Mouse (Mus musculus): ENCODE results near the gene Angel1. TPM values are rescaled to one million over a fixed set of nuclear protein-coding genes. Genes with fewer than 3 reads are reported as not detected.

Gene Angel1
- polyA plus RNA-seq, 2 experiments = 10.8 to 14.2 TPM

- Histone ChIP-seq H3K9ac (ENCODE audit: low read depth, low read length, severe bottlenecking) (peak overlapping the region; percentile 75), H3K27ac (replicated peaks; ENCODE audit: low read depth, low read length) (no peak overlapping the region; the same call in 1 of the 2 replicates), H3K4me2 (replicated peaks; ENCODE audit: low read depth, low read length, severe bottlenecking) (peak overlapping the region; percentile 98), H3K27me3 (ENCODE audit: control insufficient read depth, insufficient read depth, low read length) (no peaks in the 10 kb centered on the region), H3K36me3 (ENCODE audit: control insufficient read depth, insufficient read depth, low read length) (0 out of 2 replicates have a peak, but pooled peaks cover 3% of the 10 kb centered on the region), H3K4me3 (replicated peaks; ENCODE audit: low read length) (peak overlapping the region; percentile 87), H3K4me1 (ENCODE audit: control insufficient read depth, insufficient read depth, low read length) (peaks cover 7% of the 10 kb centered on the region), H3K9me3 (ENCODE audit: control insufficient read depth, low read length) (no peaks in the 10 kb centered on the region)
- no peak for TF ChIP-seq POLR2A (IDR thresholded peaks at IDR 0.05; ENCODE audit: borderline replicate concordance, extremely low read depth, insufficient read depth, insufficient read length)
- ATAC-seq (ENCODE audit: low FRiP score, low read depth) (no peak), DNase-seq (ENCODE audit: low spot score) (no peak)
- WGBS = 28% methylated on average over 12 of the region's 12 CpGs
These were observed 46.2 kb downstream of the Angel1 start for GRCm38 (mm10) chr12:86679991-86680491.

GRCm38 (mm10) chr12:86679546-86679930 lies 46.7 kb downstream of the Angel1 start:
- ATAC-seq (ENCODE audit: low FRiP score, low read depth) (no peak), DNase-seq (ENCODE audit: low spot score) (peak; percentile 44)
- peak overlapping the region; percentile 75 for H3K9ac ChIP-seq (ENCODE audit: low read depth, low read length, severe bottlenecking)
- peaks cover 7% of the 10 kb centered on the region for H3K4me1 ChIP-seq (ENCODE audit: control insufficient read depth, insufficient read depth, low read length)
- no peaks in the 10 kb centered on the region for H3K9me3 ChIP-seq (ENCODE audit: control insufficient read depth, low read length)
- 0 out of 2 replicates have a peak, but pooled peaks cover 3% of the 10 kb centered on the region for H3K36me3 ChIP-seq (ENCODE audit: control insufficient read depth, insufficient read depth, low read length)
- no peak for TF ChIP-seq POLR2A (IDR thresholded peaks at IDR 0.05; ENCODE audit: borderline replicate concordance, extremely low read depth, insufficient read depth, insufficient read length)
- peak overlapping the region; percentile 87 for H3K4me3 ChIP-seq (replicated peaks; ENCODE audit: low read length)
- no peaks in the 10 kb centered on the region for H3K27me3 ChIP-seq (ENCODE audit: control insufficient read depth, insufficient read depth, low read length)
- peak overlapping the region; percentile 98 for H3K4me2 ChIP-seq (replicated peaks; ENCODE audit: low read depth, low read length, severe bottlenecking)
- 0% methylated on average over 8 of the region's 9 CpGs for WGBS
- peak overlapping the region; percentile 82 for H3K27ac ChIP-seq (replicated peaks; ENCODE audit: low read depth, low read length)

- DNase-seq (ENCODE audit: low spot score) = peak; percentile 60
- Histone ChIP-seq H3K4me1 (ENCODE audit: control insufficient read depth, insufficient read depth, low read length) (peaks cover 7% of the 10 kb centered on the region), H3K4me3 (replicated peaks; ENCODE audit: low read length) (peak within 1 kb of the TSS; percentile 87), H3K9me3 (ENCODE audit: control insufficient read depth, low read length) (no peaks in the 10 kb centered on the region), H3K9ac (ENCODE audit: low read depth, low read length, severe bottlenecking) (peak within 1 kb of the TSS; percentile 75), H3K4me2 (replicated peaks; ENCODE audit: low read depth, low read length, severe bottlenecking) (peak within 1 kb of the TSS; percentile 98), H3K36me3 (ENCODE audit: control insufficient read depth, insufficient read depth, low read length) (0 out of 2 replicates have a peak, but pooled peaks cover 3% of the 10 kb centered on the region), H3K27ac (replicated peaks; ENCODE audit: low read depth, low read length) (peak within 1 kb of the TSS; percentile 82), H3K27me3 (ENCODE audit: control insufficient read depth, insufficient read depth, low read length) (no peaks in the 10 kb centered on the region)
- 1% methylated on average over 73 of the region's 94 CpGs for WGBS
- peak; percentile 82 for ATAC-seq (ENCODE audit: low FRiP score, low read depth)
- peak; percentile 59; the same call in 1 of the 2 replicates for TF ChIP-seq POLR2A (IDR thresholded peaks at IDR 0.05; ENCODE audit: borderline replicate concordance, extremely low read depth, insufficient read depth, insufficient read length)
These were observed 47.4 kb downstream of the Angel1 start, which contains the start of gene Vash1 for GRCm38 (mm10) chr12:86678591-86679545. Vash1 (plus strand) TSS chr12:86678700.

- ATAC-seq (ENCODE audit: low FRiP score, low read depth) = no peak
- H3K9me3 ChIP-seq (ENCODE audit: control insufficient read depth, low read length) = no peaks in the 10 kb centered on the region
- no peak for DNase-seq (ENCODE audit: low spot score)
- no peak overlapping the region for H3K4me2 ChIP-seq (replicated peaks; ENCODE audit: low read depth, low read length, severe bottlenecking)
- H3K36me3 ChIP-seq (ENCODE audit: control insufficient read depth, insufficient read depth, low read length) = no peaks in the 10 kb centered on the region
- no peak overlapping the region for H3K4me3 ChIP-seq (replicated peaks; ENCODE audit: low read length)
- TF ChIP-seq POLR2A (IDR thresholded peaks at IDR 0.05; ENCODE audit: borderline replicate concordance, extremely low read depth, insufficient read depth, insufficient read length) = no peak
- no peaks in the 10 kb centered on the region for H3K27me3 ChIP-seq (ENCODE audit: control insufficient read depth, insufficient read depth, low read length)
- no peak overlapping the region for H3K27ac ChIP-seq (replicated peaks; ENCODE audit: low read depth, low read length)
- 70% methylated on average over 5 of the region's 5 CpGs for WGBS
- no peaks in the 10 kb centered on the region for H3K4me1 ChIP-seq (ENCODE audit: control insufficient read depth, insufficient read depth, low read length)
- no peak overlapping the region for H3K9ac ChIP-seq (ENCODE audit: low read depth, low read length, severe bottlenecking)
These were observed 53.8 kb downstream of the Angel1 start for GRCm38 (mm10) chr12:86672507-86672906.

GRCm38 (mm10) chr12:86672105-86672504 lies 54.2 kb downstream of the Angel1 start:
- 67% methylated on average over 4 of the region's 4 CpGs for WGBS
- TF ChIP-seq POLR2A (IDR thresholded peaks at IDR 0.05; ENCODE audit: borderline replicate concordance, extremely low read depth, insufficient read depth, insufficient read length) = no peak
- Histone ChIP-seq H3K4me2 (replicated peaks; ENCODE audit: low read depth, low read length, severe bottlenecking) (no peak overlapping the region), H3K4me3 (replicated peaks; ENCODE audit: low read length) (no peak overlapping the region), H3K27ac (replicated peaks; ENCODE audit: low read depth, low read length) (no peak overlapping the region), H3K9me3 (ENCODE audit: control insufficient read depth, low read length) (no peaks in the 10 kb centered on the region), H3K36me3 (ENCODE audit: control insufficient read depth, insufficient read depth, low read length) (no peaks in the 10 kb centered on the region), H3K27me3 (ENCODE audit: control insufficient read depth, insufficient read depth, low read length) (no peaks in the 10 kb centered on the region), H3K4me1 (ENCODE audit: control insufficient read depth, insufficient read depth, low read length) (no peaks in the 10 kb centered on the region), H3K9ac (ENCODE audit: low read depth, low read length, severe bottlenecking) (no peak overlapping the region)
- no peak for DNase-seq (ENCODE audit: low spot score)
- peak; percentile 63 for ATAC-seq (ENCODE audit: low FRiP score, low read depth)
